Mouse (Mus musculus): ENCODE measurements around the gene Ppp1r9b. TPM values are rescaled to one million over a fixed set of nuclear protein-coding genes. Genes with fewer than 3 reads are reported as not detected.
A peak's percentile ranks its signal among the peaks of the same experiment; 100 is the strongest.

Ppp1r9b gene
- 5.2 and 5.6 TPM in 2 replicates for polyA plus RNA-seq (2015; fragmentation: Nextera tagmentation; extraction: Ambion mirVana)

DNA sequence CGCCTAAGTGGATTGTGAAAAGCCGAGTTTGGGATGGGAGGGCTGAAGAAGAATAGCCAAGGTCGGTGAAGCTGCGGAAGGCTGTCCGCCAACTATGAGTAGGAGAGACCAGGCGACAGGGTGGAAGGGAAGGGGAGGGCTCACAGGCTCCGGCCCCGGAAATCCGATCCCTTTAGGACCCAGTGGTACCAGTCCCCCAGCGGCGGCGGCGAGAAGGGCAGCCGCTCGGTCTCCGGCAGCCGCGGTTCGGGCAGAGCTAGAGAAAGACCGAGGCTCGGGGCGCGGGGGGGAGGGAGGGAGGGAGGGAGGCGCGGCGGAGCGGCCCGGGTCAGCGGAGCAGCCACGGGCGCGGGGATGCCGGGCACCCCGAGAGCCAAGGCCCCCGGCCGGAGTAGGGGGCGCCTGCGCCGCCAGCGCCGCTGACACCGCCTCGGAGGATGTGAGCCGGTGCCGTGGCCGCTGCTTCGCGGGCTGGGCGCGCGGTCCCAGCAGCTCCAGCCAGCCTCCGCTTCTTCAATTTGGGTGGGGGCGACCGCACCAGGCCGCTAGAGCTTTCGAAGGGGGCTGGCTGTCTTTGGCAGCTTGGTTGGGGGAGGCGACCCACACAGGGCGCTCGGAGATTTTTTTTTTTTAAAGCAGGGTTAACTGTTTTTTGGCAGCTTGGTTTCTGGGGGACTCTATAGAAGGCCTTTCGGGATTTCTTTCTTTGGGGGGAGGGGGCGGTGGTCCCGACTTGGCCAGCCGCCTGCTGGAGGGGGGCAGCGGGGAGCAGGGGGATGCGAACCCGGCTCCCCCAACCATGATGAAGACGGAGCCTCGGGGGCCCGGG lies at the start of gene Ppp1r9b:
Gene Ppp1r9b (plus strand): TSS at position 287 of the 829 bp plus-strand sequence.
- H3K9me3 ChIP-seq (ENCODE audit: control insufficient read depth, low read length) = no peaks in the 10 kb centered on the region
- peak within 1 kb of the TSS; percentile 89 for H3K9ac ChIP-seq (ENCODE audit: low read depth, low read length)
- no peaks in the 10 kb centered on the region for H3K27me3 ChIP-seq (replicated peaks; ENCODE audit: control insufficient read depth, insufficient read depth, low read length)
- H3K4me1 ChIP-seq (ENCODE audit: control insufficient read depth, insufficient read depth, low read length) = peaks cover 63% of the 10 kb centered on the region
- under 1% methylated on average over 66 of the region's 69 CpGs for WGBS
- ATAC-seq = peak; percentile 83
- H3K27ac ChIP-seq (ENCODE audit: low read length) = peak within 1 kb of the TSS; percentile 95
- H3K4me3 ChIP-seq (ENCODE audit: low read length) = peak within 1 kb of the TSS; percentile 87
- peak within 1 kb of the TSS; percentile 97 for H3K4me2 ChIP-seq (ENCODE audit: low read depth, low read length)
- H3K36me3 ChIP-seq (ENCODE audit: control insufficient read depth, insufficient read depth, low read length) = no peaks in the 10 kb centered on the region

DNA sequence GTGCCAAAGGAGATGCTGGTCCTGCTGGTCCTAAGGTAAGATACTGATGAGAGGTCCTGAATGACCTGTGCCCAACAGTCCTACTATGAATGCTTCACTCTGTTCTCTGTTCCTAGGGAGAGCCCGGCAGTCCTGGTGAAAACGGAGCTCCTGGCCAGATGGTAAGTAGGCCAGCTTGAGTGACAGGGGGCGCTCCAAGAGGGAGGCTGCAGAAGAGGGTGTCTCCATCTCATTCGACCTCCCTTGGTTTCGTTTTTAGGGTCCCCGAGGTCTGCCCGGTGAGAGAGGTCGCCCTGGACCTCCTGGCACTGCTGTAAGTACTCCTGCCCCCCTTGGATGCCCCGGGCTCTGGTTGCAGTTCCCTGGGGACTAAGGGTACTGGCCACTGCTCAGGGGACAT lies 49.7 kb upstream of the Ppp1r9b start:
- ATAC-seq = no peak
- whole genome bisulfite sequencing = 44% methylated on average over 9 of the region's 9 CpGs
- Histone ChIP-seq H3K9me3 (ENCODE audit: control insufficient read depth, low read length) (no peaks in the 10 kb centered on the region), H3K4me1 (ENCODE audit: control insufficient read depth, insufficient read depth, low read length) (peaks cover 4% of the 10 kb centered on the region), H3K27me3 (replicated peaks; ENCODE audit: control insufficient read depth, insufficient read depth, low read length) (0 out of 2 replicates have a peak, but pooled peaks cover 1% of the 10 kb centered on the region), H3K4me2 (ENCODE audit: low read depth, low read length) (no peak overlapping the region), H3K9ac (ENCODE audit: low read depth, low read length) (no peak overlapping the region; the same call in 1 of the 2 replicates), H3K36me3 (ENCODE audit: control insufficient read depth, insufficient read depth, low read length) (peaks cover 4% of the 10 kb centered on the region), H3K4me3 (ENCODE audit: low read length) (no peak overlapping the region), H3K27ac (ENCODE audit: low read length) (0 out of 2 replicates have a peak overlapping the region, but pooled peaks have one; percentile 8)

- peaks cover 4% of the 10 kb centered on the region for H3K36me3 ChIP-seq (ENCODE audit: control insufficient read depth, insufficient read depth, low read length)
- no peak overlapping the region; the same call in 1 of the 2 replicates for H3K27ac ChIP-seq (ENCODE audit: low read length)
- H3K9ac ChIP-seq (ENCODE audit: low read depth, low read length) = no peak overlapping the region
- ATAC-seq = no peak
- peaks cover 4% of the 10 kb centered on the region for H3K4me1 ChIP-seq (ENCODE audit: control insufficient read depth, insufficient read depth, low read length)
- H3K27me3 ChIP-seq (replicated peaks; ENCODE audit: control insufficient read depth, insufficient read depth, low read length) = no peaks in the 10 kb centered on the region
- H3K9me3 ChIP-seq (ENCODE audit: control insufficient read depth, low read length) = no peaks in the 10 kb centered on the region
- H3K4me3 ChIP-seq (ENCODE audit: low read length) = no peak overlapping the region
- H3K4me2 ChIP-seq (ENCODE audit: low read depth, low read length) = no peak overlapping the region
- 77% methylated on average over 8 of the region's 8 CpGs for WGBS
Measured at GRCm38 (mm10) chr11:94941776-94942175, 49.1 kb upstream of the Ppp1r9b start.

DNA sequence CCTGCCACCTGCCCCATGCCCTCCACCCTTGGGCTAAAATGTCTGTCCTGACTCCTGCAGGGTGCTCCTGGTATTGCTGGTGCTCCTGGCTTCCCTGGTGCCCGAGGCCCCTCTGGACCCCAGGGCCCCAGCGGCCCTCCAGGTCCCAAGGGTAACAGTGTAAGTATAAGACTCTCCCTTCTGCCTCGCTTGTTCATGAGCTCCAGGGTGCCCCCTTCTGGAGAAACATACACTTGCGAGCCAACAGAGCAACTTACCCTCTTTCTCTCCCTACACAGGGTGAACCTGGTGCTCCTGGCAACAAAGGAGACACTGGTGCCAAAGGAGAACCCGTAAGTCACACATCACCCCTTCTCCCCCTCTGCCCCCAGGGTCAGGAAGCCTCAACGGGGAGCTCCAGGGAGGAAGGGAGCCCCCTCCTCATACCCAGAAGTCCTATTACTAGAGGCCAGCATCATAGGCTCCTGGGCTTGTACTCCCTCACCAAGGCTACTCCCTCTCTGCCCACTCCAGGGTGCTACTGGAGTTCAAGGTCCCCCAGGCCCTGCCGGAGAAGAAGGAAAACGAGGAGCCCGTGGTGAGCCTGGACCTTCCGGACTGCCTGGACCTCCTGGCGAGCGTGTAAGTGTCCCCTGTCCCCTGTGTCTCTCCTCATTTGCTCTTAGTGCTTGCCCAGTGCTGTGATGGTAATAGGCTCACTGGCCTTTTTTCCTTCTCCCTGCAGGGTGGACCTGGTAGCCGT lies 48.4 kb upstream of the Ppp1r9b start:
- Histone ChIP-seq H3K4me1 (ENCODE audit: control insufficient read depth, insufficient read depth, low read length) (peaks cover 4% of the 10 kb centered on the region), H3K9me3 (ENCODE audit: control insufficient read depth, low read length) (no peaks in the 10 kb centered on the region), H3K4me3 (ENCODE audit: low read length) (no peak overlapping the region), H3K4me2 (ENCODE audit: low read depth, low read length) (no peak overlapping the region), H3K36me3 (ENCODE audit: control insufficient read depth, insufficient read depth, low read length) (peaks cover 4% of the 10 kb centered on the region), H3K27ac (ENCODE audit: low read length) (peak overlapping the region; percentile 52), H3K27me3 (replicated peaks; ENCODE audit: control insufficient read depth, insufficient read depth, low read length) (no peaks in the 10 kb centered on the region), H3K9ac (ENCODE audit: low read depth, low read length) (no peak overlapping the region)
- ATAC-seq = no peak
- 51% methylated on average over 13 of the region's 13 CpGs for WGBS

- Histone ChIP-seq H3K27me3 (replicated peaks; ENCODE audit: control insufficient read depth, insufficient read depth, low read length) (no peaks in the 10 kb centered on the region), H3K4me3 (ENCODE audit: low read length) (no peak overlapping the region), H3K4me2 (ENCODE audit: low read depth, low read length) (no peak overlapping the region), H3K9me3 (ENCODE audit: control insufficient read depth, low read length) (no peaks in the 10 kb centered on the region), H3K36me3 (ENCODE audit: control insufficient read depth, insufficient read depth, low read length) (peaks cover 4% of the 10 kb centered on the region), H3K9ac (ENCODE audit: low read depth, low read length) (no peak overlapping the region), H3K4me1 (ENCODE audit: control insufficient read depth, insufficient read depth, low read length) (peaks cover 4% of the 10 kb centered on the region), H3K27ac (ENCODE audit: low read length) (0 out of 2 replicates have a peak overlapping the region, but pooled peaks have one; percentile 52)
- WGBS = 76% methylated on average over 15 of the region's 15 CpGs
- no peak for ATAC-seq
Measured at GRCm38 (mm10) chr11:94943054-94943453, 47.8 kb upstream of the Ppp1r9b start.

GRCm38 (mm10) chr11:94944295-94944694 lies 46.5 kb upstream of the Ppp1r9b start:
- H3K4me3 ChIP-seq (ENCODE audit: low read length) = no peak overlapping the region
- H3K9me3 ChIP-seq (ENCODE audit: control insufficient read depth, low read length) = no peaks in the 10 kb centered on the region
- peaks cover 4% of the 10 kb centered on the region for H3K36me3 ChIP-seq (ENCODE audit: control insufficient read depth, insufficient read depth, low read length)
- H3K27ac ChIP-seq (ENCODE audit: low read length) = 0 out of 2 replicates have a peak overlapping the region, but pooled peaks have one; percentile 6
- H3K4me2 ChIP-seq (ENCODE audit: low read depth, low read length) = no peak overlapping the region
- no peak for ATAC-seq
- WGBS = 36% methylated on average over 8 of the region's 8 CpGs
- no peak overlapping the region for H3K9ac ChIP-seq (ENCODE audit: low read depth, low read length)
- no peaks in the 10 kb centered on the region for H3K27me3 ChIP-seq (replicated peaks; ENCODE audit: control insufficient read depth, insufficient read depth, low read length)
- H3K4me1 ChIP-seq (ENCODE audit: control insufficient read depth, insufficient read depth, low read length) = peaks cover 4% of the 10 kb centered on the region; the same call in 1 of the 2 replicates

DNA sequence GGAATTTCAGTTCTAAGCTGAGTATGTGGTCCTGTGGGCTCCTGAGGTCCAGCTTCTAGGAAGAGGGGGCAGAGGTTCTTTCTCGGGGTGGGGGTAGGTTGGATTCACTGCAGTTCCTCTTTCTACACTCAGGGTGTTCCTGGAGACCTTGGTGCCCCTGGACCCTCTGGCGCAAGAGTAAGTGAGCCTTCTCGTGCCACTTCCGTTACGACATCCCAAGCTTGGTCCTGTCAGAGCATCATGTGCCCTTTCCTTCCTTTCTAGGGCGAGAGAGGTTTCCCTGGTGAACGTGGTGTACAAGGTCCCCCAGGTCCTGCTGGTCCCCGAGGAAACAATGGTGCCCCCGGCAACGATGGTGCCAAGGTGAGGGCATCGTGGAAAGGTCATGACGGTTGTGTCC lies 45.6 kb upstream of the Ppp1r9b start:
- Histone ChIP-seq H3K36me3 (ENCODE audit: control insufficient read depth, insufficient read depth, low read length) (peaks cover 3% of the 10 kb centered on the region), H3K27me3 (replicated peaks; ENCODE audit: control insufficient read depth, insufficient read depth, low read length) (no peaks in the 10 kb centered on the region), H3K9me3 (ENCODE audit: control insufficient read depth, low read length) (no peaks in the 10 kb centered on the region), H3K27ac (ENCODE audit: low read length) (no peak overlapping the region), H3K4me2 (ENCODE audit: low read depth, low read length) (no peak overlapping the region), H3K4me3 (ENCODE audit: low read length) (no peak overlapping the region), H3K4me1 (ENCODE audit: control insufficient read depth, insufficient read depth, low read length) (peaks cover 4% of the 10 kb centered on the region; the same call in 1 of the 2 replicates), H3K9ac (ENCODE audit: low read depth, low read length) (no peak overlapping the region)
- 83% methylated on average over 12 of the region's 12 CpGs for WGBS
- no peak for ATAC-seq

DNA sequence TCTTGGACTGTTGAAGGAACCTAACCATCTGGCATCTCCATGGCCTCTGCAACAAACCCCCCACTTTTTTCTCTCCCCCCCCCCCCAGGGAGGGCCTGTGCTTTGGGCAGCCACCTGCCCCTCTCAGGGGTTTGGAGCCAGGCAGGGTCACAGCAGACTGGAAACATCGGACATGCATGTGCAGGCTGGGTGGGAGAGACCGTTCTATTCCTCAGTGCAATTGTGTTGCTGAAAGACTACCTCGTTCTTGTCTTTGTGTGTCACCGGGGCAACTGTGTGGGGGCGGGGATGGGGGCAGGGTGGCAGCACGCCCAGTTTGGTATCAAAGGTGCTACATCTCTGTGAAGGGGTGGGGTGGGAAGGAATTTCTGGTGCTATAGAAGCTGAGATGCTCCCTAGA lies 38.7 kb upstream of the Ppp1r9b start:
- Histone ChIP-seq H3K27me3 (replicated peaks; ENCODE audit: control insufficient read depth, insufficient read depth, low read length) (no peaks in the 10 kb centered on the region), H3K27ac (ENCODE audit: low read length) (no peak overlapping the region), H3K36me3 (ENCODE audit: control insufficient read depth, insufficient read depth, low read length) (no peaks in the 10 kb centered on the region)

DNA sequence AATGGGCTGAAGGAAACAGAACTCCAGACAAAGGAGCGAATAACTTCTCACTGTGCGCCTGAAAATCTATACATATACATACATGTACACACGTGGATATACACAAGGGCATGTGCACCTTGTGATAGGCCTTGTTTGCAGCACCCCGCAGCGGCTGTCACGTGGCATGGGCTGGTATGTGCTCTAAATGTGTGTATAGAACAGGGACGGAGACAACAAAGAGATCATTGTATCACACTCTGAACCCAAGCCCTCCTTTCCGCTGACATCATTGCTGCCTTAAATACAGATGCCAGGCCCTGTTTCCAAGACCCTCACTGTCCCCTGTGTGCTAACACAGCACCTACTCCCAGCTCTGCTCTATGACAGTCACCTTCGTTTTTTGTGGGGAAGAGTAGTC lies 35.7 kb upstream of the Ppp1r9b start:
- H3K27ac ChIP-seq (ENCODE audit: low read length) = no peak overlapping the region
- no peak for ATAC-seq
- peaks cover 13% of the 10 kb centered on the region for H3K4me1 ChIP-seq (ENCODE audit: control insufficient read depth, insufficient read depth, low read length)
- H3K27me3 ChIP-seq (replicated peaks; ENCODE audit: control insufficient read depth, insufficient read depth, low read length) = no peaks in the 10 kb centered on the region
- H3K9ac ChIP-seq (ENCODE audit: low read depth, low read length) = no peak overlapping the region
- no peak overlapping the region for H3K4me3 ChIP-seq (ENCODE audit: low read length)
- no peaks in the 10 kb centered on the region for H3K9me3 ChIP-seq (ENCODE audit: control insufficient read depth, low read length)
- H3K36me3 ChIP-seq (ENCODE audit: control insufficient read depth, insufficient read depth, low read length) = no peaks in the 10 kb centered on the region
- no peak overlapping the region for H3K4me2 ChIP-seq (ENCODE audit: low read depth, low read length)
- 76% methylated on average over 9 of the region's 9 CpGs for WGBS

More for the DNA sequence above, 38.7 kb upstream of the Ppp1r9b start:
- 19% methylated on average over 6 of the region's 6 CpGs for WGBS
- Histone ChIP-seq H3K4me3 (ENCODE audit: low read length) (no peak overlapping the region), H3K4me1 (ENCODE audit: control insufficient read depth, insufficient read depth, low read length) (no peaks in the 10 kb centered on the region), H3K4me2 (ENCODE audit: low read depth, low read length) (no peak overlapping the region), H3K9me3 (ENCODE audit: control insufficient read depth, low read length) (no peaks in the 10 kb centered on the region), H3K9ac (ENCODE audit: low read depth, low read length) (no peak overlapping the region)
- ATAC-seq = no peak

Measured in intestine, embryonic 16.5 days (tissue).